Mouse (Mus musculus) megakaryocyte, embryonic 14.5 days (primary cell): ENCODE results near the gene Ankk1. TPM values are rescaled to one million over a fixed set of nuclear protein-coding genes. Genes with fewer than 3 reads are reported as not detected.

Experiments
- H3K27me3 ChIP-seq: replicated peaks from 2 replicates; pipeline ENCODE3; 2012; ENCODE audit warnings: inconsistent platforms
- H3K36me3 ChIP-seq: replicated peaks from 2 replicates; pipeline ENCODE3; 2012; ENCODE audit warnings: low read length, inconsistent platforms, mixed read lengths
- H3K4me1 ChIP-seq: 2 replicates; pipeline ENCODE4 v1.6.1; 2012; ENCODE audit warnings: inconsistent platforms
- H3K4me3 ChIP-seq: replicated peaks from 2 replicates; pipeline ENCODE3; 2012; ENCODE audit warnings: moderate library complexity, mild to moderate bottlenecking, inconsistent platforms
- H3K9me3 ChIP-seq: 2 replicates; pipeline ENCODE4 v1.6.1; 2012; ENCODE audit warnings: inconsistent platforms
- FLI1 ChIP-seq: IDR thresholded peaks from 2 replicates; pipeline ENCODE4 v1.6.1; 2012; ENCODE audit warnings: low read length, inconsistent platforms, mixed read lengths
- GATA1 ChIP-seq: IDR thresholded peaks from 3 replicates; pipeline ENCODE4 v1.6.1; 2012; ENCODE audit warnings: mixed read lengths, low read length, inconsistent platforms, borderline replicate concordance
- polyA plus RNA-seq: library from polyadenylated mRNA; stranded (reverse); fragments of >175 nt; gene quantifications from 2 replicates; pipeline ENCODE4 v1.2.3, GENCODE M21; 2012; ENCODE audit warnings: low replicate concordance; ENCODE audit not compliant: insufficient read depth

Gene Ankk1
- not detected in 2 replicates for polyA plus RNA-seq

GRCm38 (mm10) chr9:49426921-49427320, at the start of gene Ankk1:
TSS of gene Ankk1 (minus strand) at chr9:49427021.
- no peaks in the 10 kb centered on the region for H3K4me1 ChIP-seq
- H3K36me3 ChIP-seq, result no peaks in the 10 kb centered on the region
- TF ChIP-seq FLI1 (no peak), GATA1 (no peak)
- no peaks in the 10 kb centered on the region; the same call in 1 of the 2 replicates for H3K9me3 ChIP-seq
- no peak within 1 kb of the TSS for H3K4me3 ChIP-seq
- H3K27me3 ChIP-seq, result no peaks in the 10 kb centered on the region

- Histone ChIP-seq H3K9me3 (no peaks in the 10 kb centered on the region), H3K27me3 (no peaks in the 10 kb centered on the region), H3K36me3 (no peaks in the 10 kb centered on the region), H3K4me1 (no peaks in the 10 kb centered on the region), H3K4me3 (no peak overlapping the region)
- no peak for TF ChIP-seq FLI1
- no peak for TF ChIP-seq GATA1
Measured at GRCm38 (mm10) chr9:49472126-49472525, 45.3 kb upstream of the Ankk1 start.

- no peaks in the 10 kb centered on the region for H3K36me3 ChIP-seq
- no peak overlapping the region for H3K4me3 ChIP-seq
- no peaks in the 10 kb centered on the region for H3K9me3 ChIP-seq
- H3K27me3 ChIP-seq, result no peaks in the 10 kb centered on the region
- H3K4me1 ChIP-seq, result no peaks in the 10 kb centered on the region
- no peak for TF ChIP-seq GATA1
Measured at GRCm38 (mm10) chr9:49470946-49471345, 44.1 kb upstream of the Ankk1 start.

- no peak for TF ChIP-seq GATA1
- TF ChIP-seq FLI1, result no peak
- no peaks in the 10 kb centered on the region for H3K4me1 ChIP-seq
- H3K36me3 ChIP-seq, result no peaks in the 10 kb centered on the region
- no peaks in the 10 kb centered on the region for H3K27me3 ChIP-seq
- H3K4me3 ChIP-seq, result no peak overlapping the region
- H3K9me3 ChIP-seq, result no peaks in the 10 kb centered on the region
Measured at GRCm38 (mm10) chr9:49470006-49470405, 43.2 kb upstream of the Ankk1 start.

- no peak for TF ChIP-seq FLI1
- TF ChIP-seq GATA1, result no peak
Measured at GRCm38 (mm10) chr9:49456136-49456535, 29.3 kb upstream of the Ankk1 start.

GRCm38 (mm10) chr9:49452396-49452795, 25.6 kb upstream of the Ankk1 start:
- no peaks in the 10 kb centered on the region for H3K36me3 ChIP-seq
- H3K27me3 ChIP-seq, result no peaks in the 10 kb centered on the region
- no peak overlapping the region for H3K4me3 ChIP-seq
- TF ChIP-seq GATA1, result no peak
- TF ChIP-seq FLI1, result no peak
- H3K4me1 ChIP-seq, result no peaks in the 10 kb centered on the region
- H3K9me3 ChIP-seq, result peaks cover 17% of the 10 kb centered on the region

More at GRCm38 (mm10) chr9:49456136-49456535, 29.3 kb upstream of the Ankk1 start:
- Histone ChIP-seq H3K9me3 (peaks cover 17% of the 10 kb centered on the region), H3K27me3 (no peaks in the 10 kb centered on the region), H3K36me3 (no peaks in the 10 kb centered on the region), H3K4me1 (no peaks in the 10 kb centered on the region), H3K4me3 (no peak overlapping the region)

GRCm38 (mm10) chr9:49450491-49450890, 23.7 kb upstream of the Ankk1 start:
- Histone ChIP-seq H3K4me1 (no peaks in the 10 kb centered on the region), H3K9me3 (peaks cover 17% of the 10 kb centered on the region), H3K4me3 (no peak overlapping the region), H3K36me3 (no peaks in the 10 kb centered on the region), H3K27me3 (no peaks in the 10 kb centered on the region)
- TF ChIP-seq GATA1 (no peak), FLI1 (no peak)

GRCm38 (mm10) chr9:49442621-49443020, 15.8 kb upstream of the Ankk1 start:
- H3K27me3 ChIP-seq, result no peaks in the 10 kb centered on the region
- H3K9me3 ChIP-seq, result peaks cover 5% of the 10 kb centered on the region; the same call in 1 of the 2 replicates
- H3K4me1 ChIP-seq, result no peaks in the 10 kb centered on the region
- no peak for TF ChIP-seq GATA1
- TF ChIP-seq FLI1, result no peak
- H3K4me3 ChIP-seq, result no peak overlapping the region
- no peaks in the 10 kb centered on the region for H3K36me3 ChIP-seq

- no peaks in the 10 kb centered on the region for H3K4me1 ChIP-seq
- no peak overlapping the region for H3K4me3 ChIP-seq
- H3K36me3 ChIP-seq, result no peaks in the 10 kb centered on the region
- TF ChIP-seq GATA1, result no peak
- no peaks in the 10 kb centered on the region; the same call in 1 of the 2 replicates for H3K9me3 ChIP-seq
- no peaks in the 10 kb centered on the region for H3K27me3 ChIP-seq
Measured at GRCm38 (mm10) chr9:49427478-49427877, 657 bp upstream of the Ankk1 start.

- H3K4me3 ChIP-seq, result no peak overlapping the region
- H3K27me3 ChIP-seq, result no peaks in the 10 kb centered on the region
- H3K4me1 ChIP-seq, result no peaks in the 10 kb centered on the region
- H3K9me3 ChIP-seq, result 0 out of 2 replicates have a peak, but pooled peaks cover 4% of the 10 kb centered on the region
- H3K36me3 ChIP-seq, result no peaks in the 10 kb centered on the region
- TF ChIP-seq GATA1, result no peak
- TF ChIP-seq FLI1, result no peak
Measured at GRCm38 (mm10) chr9:49425585-49425984, 1.2 kb downstream of the Ankk1 start.

- Histone ChIP-seq H3K4me3 (no peak overlapping the region), H3K36me3 (no peaks in the 10 kb centered on the region), H3K9me3 (0 out of 2 replicates have a peak, but pooled peaks cover 4% of the 10 kb centered on the region), H3K4me1 (no peaks in the 10 kb centered on the region), H3K27me3 (no peaks in the 10 kb centered on the region)
- TF ChIP-seq FLI1, result no peak
- TF ChIP-seq GATA1, result no peak
Measured at GRCm38 (mm10) chr9:49423866-49424265, 3.0 kb downstream of the Ankk1 start.
